15 mouse cellular contexts compared by ENCODE assay signal in genomic region chr4:57424011-57424410, GRCm38 (mm10). TPM values are rescaled to one million over a fixed set of nuclear protein-coding genes. Genes with fewer than 3 reads are reported as not detected.
"Had no signal": no experiment of that assay in that cellular context is flagged by ENCODE, and none has a peak within 500 bp of the region (broad histone marks: within the 10 kb centered on the region; RNA-seq: fewer than 3 reads in every experiment).

No protein-coding gene starts in this region.

- DNase-seq: kidney, postnatal 10 days; layer of hippocampus, postnatal 36 days; liver, embryonic 13.5 days; lung, adult 2 months; lung, postnatal 14 days; lung, postnatal 4 days; midbrain, embryonic 14.5 days; right cerebral cortex, adult 18-20 months; right cerebral cortex, postnatal 14 days; right cerebral cortex, postnatal 4 days; thymus, adult 18-20 months; thymus, postnatal 36 days had no signal

RNA-seq across cellular contexts. Expression of gene Palm2, which starts 10.0 kb away (rescaled TPM):
- total RNA-seq: megakaryocyte progenitor cell, adult 5-6 weeks; megakaryocyte-erythroid progenitor cell, adult 5-6 weeks had no signal
- polyA plus RNA-seq: liver, adult 2 months had no signal
